Mouse (Mus musculus) hindbrain, embryonic 15.5 days (tissue): Measurements from ENCODE around the gene Lrrc47. TPM values are rescaled to one million over a fixed set of nuclear protein-coding genes. Genes with fewer than 3 reads are reported as not detected.

Experiments used
- ATAC-seq: fragments of 200-750 bp; cut with Nextera tagmentation; 2 replicates; pipeline ENCODE4 v1.8.0; 2017; ENCODE audit warnings: low read depth, moderate number of reproducible peaks, moderate TSS enrichment; ENCODE audit not compliant: low FRiP score
- H3K27ac ChIP-seq: fragments of 300-500 bp; sonication (generic); replicated peaks from 2 replicates; pipeline ENCODE4 v1.5.1; 2015; ENCODE audit warnings: mild to moderate bottlenecking, inconsistent platforms
- H3K27me3 ChIP-seq: fragments of 300-500 bp; sonication (generic); 2 replicates; pipeline ENCODE4 v1.6.1; 2015; ENCODE audit warnings: control low read depth, inconsistent platforms
- H3K36me3 ChIP-seq: fragments of 300-500 bp; sonication (generic); 2 replicates; pipeline ENCODE4 v1.6.1; 2015; ENCODE audit warnings: control low read depth, inconsistent platforms
- H3K4me1 ChIP-seq: fragments of 300-500 bp; sonication (generic); replicated peaks from 2 replicates; pipeline ENCODE4 v1.6.1; 2015; ENCODE audit warnings: control low read depth, inconsistent platforms
- H3K4me2 ChIP-seq: fragments of 300-500 bp; sonication (generic); 2 replicates; pipeline ENCODE4 v1.6.1; 2015; ENCODE audit warnings: moderate library complexity, mild to moderate bottlenecking, inconsistent platforms
- H3K4me3 ChIP-seq: fragments of 300-500 bp; sonication (generic); 2 replicates; pipeline ENCODE4 v1.5.1; 2015; ENCODE audit warnings: mild to moderate bottlenecking, inconsistent platforms
- H3K9ac ChIP-seq: fragments of 300-500 bp; sonication (generic); 2 replicates; pipeline ENCODE4 v1.6.1; 2015; ENCODE audit warnings: inconsistent platforms
- H3K9me3 ChIP-seq: fragments of 300-500 bp; sonication (generic); 2 replicates; pipeline ENCODE4 v1.6.1; 2016; ENCODE audit warnings: control low read depth, inconsistent platforms
- WGBS: fragments of 180-500 bp; shearing (Covaris S2); methylation state at CpG from one replicate; pipeline ENCODE4 v1.1.7; 2015; 5-methylcytosine and 5-hydroxymethylcytosine counted together
- polyA plus RNA-seq: library from polyadenylated mRNA; unstranded; fragments of >200 nt; fragmentation: Nextera tagmentation; extraction: Ambion mirVana; gene quantifications from 2 replicates; pipeline ENCODE4 v1.2.1, GENCODE M21; 2015

Lrrc47 gene
- polyA plus RNA-seq: 21.3 and 22.0 TPM in 2 replicates

DNA sequence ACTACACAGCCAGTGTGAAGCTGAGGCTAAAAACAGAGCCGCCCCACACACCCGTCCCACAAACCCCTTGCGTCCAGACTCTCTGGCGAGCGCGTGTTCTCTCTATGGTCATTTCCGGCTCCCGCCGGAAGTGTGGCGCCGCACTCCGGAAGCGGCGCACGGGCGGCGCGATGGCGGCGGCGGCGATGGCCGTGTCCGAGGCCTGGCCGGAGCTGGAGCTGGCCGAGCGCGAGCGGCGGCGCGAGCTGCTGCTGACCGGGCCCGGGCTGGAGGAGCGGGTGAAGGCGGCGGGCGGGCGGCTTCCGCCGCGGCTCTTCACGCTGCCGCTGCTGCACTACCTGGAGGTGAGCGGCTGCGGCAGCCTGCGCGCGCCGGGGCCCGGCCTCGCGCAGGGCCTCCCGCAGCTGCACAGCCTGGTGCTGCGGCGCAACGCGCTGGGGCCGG is at the start of gene Lrrc47:
Gene Lrrc47, plus strand, starts transcription at position 86 of the 444 bp plus-strand sequence.
- under 1% methylated on average over 58 of the region's 59 CpGs for WGBS
- H3K4me1 ChIP-seq: peaks cover 26% of the 10 kb centered on the region
- ATAC-seq: peak; percentile 95
- peak within 1 kb of the TSS; percentile 93 for H3K9ac ChIP-seq
- peak within 1 kb of the TSS; percentile 76 for H3K27ac ChIP-seq
- H3K9me3 ChIP-seq: no peaks in the 10 kb centered on the region
- H3K4me3 ChIP-seq: peak within 1 kb of the TSS; percentile 97
- H3K4me2 ChIP-seq: peak within 1 kb of the TSS; percentile 99
- H3K36me3 ChIP-seq: peaks cover 16% of the 10 kb centered on the region
- H3K27me3 ChIP-seq: no peaks in the 10 kb centered on the region

DNA sequence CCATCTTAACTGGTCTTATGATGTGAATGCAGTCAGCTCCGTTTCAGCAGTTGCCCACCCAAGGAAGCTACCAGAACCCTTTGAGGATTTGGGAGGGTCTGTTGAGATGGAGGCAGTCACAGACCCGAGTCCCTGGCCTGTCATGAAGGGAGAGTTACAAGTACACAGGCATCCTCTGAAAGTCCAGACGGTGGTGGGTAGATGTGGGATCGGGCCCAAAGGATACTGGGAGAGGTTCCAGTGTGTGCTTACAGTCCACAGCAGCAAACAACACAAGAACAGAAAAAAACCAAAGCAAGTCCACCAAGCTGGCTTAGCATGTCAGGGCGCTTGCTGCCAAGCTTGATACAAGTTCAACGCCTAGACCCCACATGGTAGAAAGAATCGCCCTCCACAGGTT is 48.9 kb upstream of the Lrrc47 start:
- Histone ChIP-seq H3K27ac (no peak overlapping the region), H3K4me3 (no peak overlapping the region), H3K4me1 (peaks cover 16% of the 10 kb centered on the region), H3K9ac (no peak overlapping the region), H3K9me3 (no peaks in the 10 kb centered on the region), H3K27me3 (no peaks in the 10 kb centered on the region), H3K36me3 (peaks cover 44% of the 10 kb centered on the region), H3K4me2 (no peak overlapping the region)
- ATAC-seq: no peak
- WGBS: 87% methylated on average over 7 of the region's 7 CpGs

- ATAC-seq: no peak
- Histone ChIP-seq H3K4me3 (no peak overlapping the region), H3K27ac (no peak overlapping the region), H3K4me2 (no peak overlapping the region), H3K4me1 (no peaks in the 10 kb centered on the region), H3K27me3 (no peaks in the 10 kb centered on the region), H3K9ac (no peak overlapping the region), H3K9me3 (no peaks in the 10 kb centered on the region), H3K36me3 (peaks cover 46% of the 10 kb centered on the region)
- WGBS: 86% methylated on average over 5 of the region's 5 CpGs
Measured at GRCm38 (mm10) chr4:153966651-153967050, 44.9 kb upstream of the Lrrc47 start.

DNA sequence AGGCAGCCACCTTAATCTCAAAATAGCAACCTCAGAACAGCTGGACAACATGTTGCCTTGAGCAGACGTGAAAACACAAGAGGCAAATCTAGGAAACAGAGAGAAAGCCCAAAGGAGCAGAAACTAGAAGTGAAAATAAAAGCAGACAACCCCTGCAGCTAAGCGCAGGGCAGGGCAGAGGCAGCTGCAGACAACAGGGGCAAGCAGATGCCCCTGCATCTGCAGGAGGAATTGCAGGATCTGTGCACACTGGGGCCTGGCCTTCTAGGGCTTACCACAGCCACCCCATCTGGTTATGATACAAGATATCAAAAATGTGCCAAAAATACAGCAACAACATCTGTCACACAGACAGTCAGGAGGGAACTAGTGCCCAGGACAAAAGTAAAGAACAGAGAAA is 44.0 kb upstream of the Lrrc47 start:
- H3K9ac ChIP-seq: no peak overlapping the region
- no peaks in the 10 kb centered on the region for H3K27me3 ChIP-seq
- 82% methylated on average over 2 of the region's 2 CpGs for WGBS
- peaks cover 40% of the 10 kb centered on the region for H3K36me3 ChIP-seq
- no peak overlapping the region for H3K4me3 ChIP-seq
- no peak overlapping the region for H3K4me2 ChIP-seq
- no peak overlapping the region for H3K27ac ChIP-seq
- no peaks in the 10 kb centered on the region for H3K4me1 ChIP-seq
- no peaks in the 10 kb centered on the region for H3K9me3 ChIP-seq
- no peak for ATAC-seq

GRCm38 (mm10) chr4:153968063-153968462 is 43.5 kb upstream of the Lrrc47 start:
- H3K4me2 ChIP-seq: no peak overlapping the region
- no peaks in the 10 kb centered on the region for H3K27me3 ChIP-seq
- peaks cover 40% of the 10 kb centered on the region for H3K36me3 ChIP-seq
- H3K9me3 ChIP-seq: no peaks in the 10 kb centered on the region
- no peak for ATAC-seq
- H3K9ac ChIP-seq: no peak overlapping the region
- no peak overlapping the region for H3K27ac ChIP-seq
- no peak overlapping the region for H3K4me3 ChIP-seq
- H3K4me1 ChIP-seq: peaks cover 3% of the 10 kb centered on the region; the same call in 1 of the 2 replicates
- WGBS: 86% methylated on average over 2 of the region's 2 CpGs

GRCm38 (mm10) chr4:153974431-153975291 is 36.9 kb upstream of the Lrrc47 start, which contains the start of the genes Dffb and Cep104:
TSS of gene Dffb (minus strand) at chr4:153975126.
TSS of gene Cep104 (plus strand) at chr4:153975194.
- Histone ChIP-seq H3K4me3 (peak within 1 kb of the TSS; percentile 99), H3K27ac (peak within 1 kb of the TSS; percentile 84), H3K27me3 (no peaks in the 10 kb centered on the region), H3K36me3 (peaks cover 26% of the 10 kb centered on the region), H3K9me3 (no peaks in the 10 kb centered on the region), H3K4me2 (peak within 1 kb of the TSS; percentile 79), H3K9ac (peak within 1 kb of the TSS; percentile 95), H3K4me1 (peaks cover 40% of the 10 kb centered on the region)
- ATAC-seq: peak; percentile 98
- whole genome bisulfite sequencing: 2% methylated on average over 68 of the region's 68 CpGs

- ATAC-seq: peak; percentile 53; the same call in 1 of the 2 replicates
- under 1% methylated on average over 29 of the region's 33 CpGs for WGBS
Measured at GRCm38 (mm10) chr4:153975292-153975662, 36.3 kb upstream of the Lrrc47 start.

DNA sequence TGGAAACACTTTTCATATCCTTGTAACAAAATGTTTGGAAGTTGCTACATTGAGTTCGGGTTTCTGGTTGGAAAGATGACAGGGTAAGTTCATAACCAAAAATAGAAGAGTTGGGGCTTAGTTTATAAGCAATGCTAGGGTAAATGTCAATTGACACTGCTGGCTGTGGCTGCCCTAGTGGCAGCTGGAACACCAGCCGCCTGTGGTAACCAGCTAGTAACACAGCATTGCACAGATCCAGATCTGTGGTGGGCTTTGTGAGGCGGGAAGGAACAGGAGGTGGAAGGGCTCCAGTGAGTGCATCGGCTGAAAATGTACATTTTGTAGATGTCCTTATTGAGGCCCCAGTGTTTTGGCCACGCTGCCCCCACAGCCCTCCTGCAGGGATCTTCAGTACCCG is 35.8 kb upstream of the Lrrc47 start:
- Histone ChIP-seq H3K9ac (peak overlapping the region; percentile 95), H3K4me3 (peak overlapping the region; percentile 99), H3K4me2 (peak overlapping the region; percentile 79), H3K27me3 (no peaks in the 10 kb centered on the region), H3K27ac (no peak overlapping the region), H3K36me3 (peaks cover 26% of the 10 kb centered on the region), H3K4me1 (peaks cover 40% of the 10 kb centered on the region), H3K9me3 (no peaks in the 10 kb centered on the region)
- 40% methylated on average over 6 of the region's 6 CpGs for WGBS
- no peak for ATAC-seq

More at GRCm38 (mm10) chr4:153975292-153975662, 36.3 kb upstream of the Lrrc47 start:
- Histone ChIP-seq H3K36me3 (peaks cover 26% of the 10 kb centered on the region), H3K4me2 (peak overlapping the region; percentile 79), H3K9ac (peak overlapping the region; percentile 95), H3K4me1 (peaks cover 40% of the 10 kb centered on the region), H3K27me3 (no peaks in the 10 kb centered on the region), H3K4me3 (peak overlapping the region; percentile 99), H3K27ac (peak overlapping the region; percentile 84), H3K9me3 (no peaks in the 10 kb centered on the region)

DNA sequence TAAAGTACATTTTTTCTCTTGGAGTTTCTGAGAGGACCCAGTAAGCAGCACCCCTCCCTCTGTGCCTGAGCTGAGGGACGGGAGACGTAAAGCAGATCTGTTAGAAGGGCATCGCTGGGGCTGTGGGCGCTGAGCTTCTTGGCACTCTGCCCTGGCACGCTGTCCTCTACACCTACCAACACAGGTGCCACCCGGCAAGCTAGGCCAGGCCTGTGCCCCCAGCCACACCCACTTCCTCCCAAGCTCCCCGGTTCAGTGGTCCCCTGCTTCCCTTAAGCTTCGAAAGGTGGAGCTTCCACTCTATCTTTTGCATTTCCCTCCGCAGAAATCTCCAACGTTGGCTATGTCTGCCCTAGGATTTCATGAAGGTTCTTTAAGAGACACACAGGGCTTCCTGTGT is 32.3 kb upstream of the Lrrc47 start:
- Histone ChIP-seq H3K36me3 (peaks cover 49% of the 10 kb centered on the region), H3K9me3 (no peaks in the 10 kb centered on the region), H3K9ac (no peak overlapping the region), H3K4me2 (no peak overlapping the region), H3K4me1 (peaks cover 25% of the 10 kb centered on the region), H3K27ac (no peak overlapping the region), H3K4me3 (no peak overlapping the region), H3K27me3 (no peaks in the 10 kb centered on the region)
- 92% methylated on average over 10 of the region's 10 CpGs for WGBS
- no peak for ATAC-seq

DNA sequence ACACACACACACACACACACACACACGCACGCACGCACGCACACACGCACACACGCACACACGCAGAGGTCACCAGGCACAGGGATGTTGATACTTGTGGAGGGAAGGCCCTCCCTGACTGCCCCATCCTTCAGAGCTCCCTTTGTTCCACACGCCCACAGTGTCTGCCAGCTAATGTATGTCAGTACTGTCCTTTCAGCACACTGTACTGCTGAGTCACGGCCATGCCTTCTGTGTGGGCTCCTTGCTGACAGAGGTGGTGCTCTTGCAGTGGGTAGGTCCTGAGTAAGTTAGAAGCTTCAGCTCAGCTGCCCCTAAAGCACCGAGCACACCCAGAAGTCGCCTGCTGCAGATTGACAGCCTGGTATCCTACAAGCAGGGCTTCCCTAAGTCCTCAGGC is 31.1 kb upstream of the Lrrc47 start:
- Histone ChIP-seq H3K9ac (no peak overlapping the region), H3K4me3 (no peak overlapping the region), H3K4me1 (peaks cover 25% of the 10 kb centered on the region), H3K36me3 (peaks cover 62% of the 10 kb centered on the region), H3K27me3 (no peaks in the 10 kb centered on the region), H3K9me3 (no peaks in the 10 kb centered on the region), H3K27ac (no peak overlapping the region), H3K4me2 (no peak overlapping the region)
- no peak for ATAC-seq
- 91% methylated on average over 11 of the region's 11 CpGs for WGBS

DNA sequence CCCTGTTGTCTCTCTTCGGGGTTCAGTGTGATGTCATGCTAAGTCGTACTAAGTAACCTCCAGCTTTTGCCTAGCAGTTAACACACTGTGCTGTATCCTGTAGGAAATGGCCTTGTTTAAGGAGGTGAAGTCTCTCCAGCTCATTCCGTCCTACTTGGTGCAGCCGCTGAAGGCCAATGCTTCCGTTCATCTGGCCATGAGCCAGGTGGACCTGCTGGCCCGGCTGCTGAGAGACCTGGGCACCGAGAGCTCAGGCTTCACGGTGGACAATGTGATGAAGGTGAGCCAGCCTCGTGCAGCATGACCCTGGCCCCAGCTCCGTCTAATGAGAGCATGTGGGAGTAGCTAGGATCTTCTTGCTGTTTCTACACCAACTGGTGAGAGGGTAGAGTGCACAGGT is 18.8 kb upstream of the Lrrc47 start:
- H3K27me3 ChIP-seq: no peaks in the 10 kb centered on the region
- 89% methylated on average over 10 of the region's 10 CpGs for WGBS

GRCm38 (mm10) chr4:153993505-153993904 is 18.0 kb upstream of the Lrrc47 start:
- Histone ChIP-seq H3K4me2 (no peak overlapping the region), H3K4me1 (no peaks in the 10 kb centered on the region), H3K27ac (no peak overlapping the region), H3K36me3 (peaks cover 88% of the 10 kb centered on the region), H3K27me3 (no peaks in the 10 kb centered on the region), H3K9me3 (no peaks in the 10 kb centered on the region), H3K9ac (no peak overlapping the region), H3K4me3 (no peak overlapping the region)
- 91% methylated on average over 8 of the region's 8 CpGs for WGBS
- ATAC-seq: no peak

More for the DNA sequence above, 18.8 kb upstream of the Lrrc47 start:
- Histone ChIP-seq H3K4me3 (no peak overlapping the region), H3K9me3 (no peaks in the 10 kb centered on the region), H3K27ac (no peak overlapping the region), H3K9ac (no peak overlapping the region), H3K4me2 (no peak overlapping the region), H3K4me1 (no peaks in the 10 kb centered on the region), H3K36me3 (peaks cover 88% of the 10 kb centered on the region)
- ATAC-seq: no peak
